Mouse (Mus musculus) spleen, postnatal 36 days (tissue): Measurements from ENCODE around the gene Tsc22d1.
A peak's percentile ranks its signal among the peaks of the same experiment; 100 is the strongest.

ENCODE experiments used
- DNase-seq, 2 experiments: peaks; one replicate each; pipeline ENCODE4 v3.0.0; 2022; ENCODE audit warnings: low spot score in 2 of 2, mixed read lengths in 1 of 2

Tsc22d1 gene

DNA sequence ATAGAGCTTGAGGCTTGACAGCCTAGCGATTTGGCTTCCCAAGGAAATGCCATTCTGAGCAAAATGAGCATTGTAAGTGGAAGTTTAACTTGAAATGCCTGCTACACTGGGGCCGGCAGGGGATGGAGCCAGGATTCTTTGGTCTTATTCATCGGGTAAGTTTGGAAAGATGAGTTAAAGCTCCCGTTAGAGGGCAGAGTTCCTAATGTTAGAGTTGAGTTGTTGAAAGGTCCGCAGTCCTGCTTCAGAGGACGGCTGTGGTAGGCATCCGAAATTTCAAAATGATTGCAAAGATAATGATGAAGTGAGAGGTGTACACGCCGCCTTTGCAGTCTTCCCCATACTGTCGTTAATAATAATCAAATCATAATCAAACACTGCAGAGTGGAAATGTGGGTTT is 27.4 kb downstream of the Tsc22d1 start:
- no peak for DNase-seq

DNA sequence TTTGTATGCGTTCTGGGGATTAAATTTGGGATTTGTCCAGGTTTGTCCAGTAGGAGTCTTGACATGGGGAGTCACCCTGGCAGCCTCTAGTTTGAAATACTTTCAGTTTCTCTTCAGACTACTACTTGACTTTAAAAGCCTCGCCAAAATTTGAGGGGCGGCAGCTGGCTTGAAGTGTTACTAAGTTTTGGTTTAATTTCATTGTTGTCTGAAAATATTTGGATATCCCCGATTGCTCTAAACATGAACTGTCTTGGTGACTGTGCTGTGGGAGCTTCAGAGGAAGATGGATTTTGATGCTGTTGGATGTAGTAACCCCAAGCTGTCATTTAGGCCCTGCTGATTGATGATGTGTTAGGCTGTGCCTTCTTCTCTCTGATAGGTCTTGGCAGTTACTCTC is 34.2 kb downstream of the Tsc22d1 start:
- DNase-seq, result no peak

DNA sequence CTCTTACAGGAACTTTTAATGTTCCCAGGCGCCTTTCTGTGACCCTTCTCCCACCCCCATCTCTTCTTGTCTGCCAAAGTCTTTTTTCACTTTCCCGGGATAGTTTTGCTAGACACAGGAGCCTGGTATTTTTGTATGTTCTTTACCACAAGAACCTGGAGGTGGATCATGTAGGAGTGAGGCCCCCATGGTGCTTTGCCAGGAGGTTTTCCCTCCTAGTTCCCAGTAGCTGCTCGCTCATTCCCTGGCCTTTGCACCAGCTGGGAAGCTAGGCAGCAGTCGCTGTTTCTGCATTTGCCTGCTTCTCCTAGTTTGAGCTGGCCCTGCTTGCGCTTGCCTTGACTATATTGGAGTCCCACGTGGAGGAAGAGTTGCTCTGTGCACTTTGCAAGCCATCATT is 36.2 kb downstream of the Tsc22d1 start:
- no peak for DNase-seq

DNA sequence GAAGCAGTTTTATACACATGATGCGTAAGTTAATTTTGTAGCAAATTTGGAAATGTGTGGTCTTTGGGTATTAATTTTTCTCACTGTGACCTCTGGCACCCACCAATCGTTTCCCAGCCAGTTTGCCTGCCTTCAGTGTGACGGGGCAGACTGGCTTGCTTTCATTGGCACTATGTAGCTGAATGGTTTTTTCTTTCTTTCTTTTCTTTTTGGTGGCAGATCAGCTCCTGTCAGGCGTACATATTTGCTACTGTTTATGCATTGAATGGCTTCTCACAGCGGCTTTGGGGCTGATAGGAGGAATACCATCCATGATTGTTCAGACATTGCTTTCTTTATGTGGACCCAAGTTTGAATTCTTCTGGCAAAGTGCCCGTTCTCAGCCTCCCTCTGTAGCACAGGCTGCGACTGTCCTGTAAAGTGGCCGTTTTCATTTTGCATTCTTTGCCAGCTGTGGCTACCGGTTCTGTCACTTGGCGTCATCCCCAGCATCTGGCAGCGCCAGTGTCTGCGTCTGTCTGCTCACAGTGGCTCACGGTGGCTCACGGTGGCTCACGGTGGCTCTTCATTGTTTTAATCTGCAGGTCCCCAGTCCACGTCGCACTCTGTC is 38.1 kb downstream of the Tsc22d1 start:
- DNase-seq, result no peak

DNA sequence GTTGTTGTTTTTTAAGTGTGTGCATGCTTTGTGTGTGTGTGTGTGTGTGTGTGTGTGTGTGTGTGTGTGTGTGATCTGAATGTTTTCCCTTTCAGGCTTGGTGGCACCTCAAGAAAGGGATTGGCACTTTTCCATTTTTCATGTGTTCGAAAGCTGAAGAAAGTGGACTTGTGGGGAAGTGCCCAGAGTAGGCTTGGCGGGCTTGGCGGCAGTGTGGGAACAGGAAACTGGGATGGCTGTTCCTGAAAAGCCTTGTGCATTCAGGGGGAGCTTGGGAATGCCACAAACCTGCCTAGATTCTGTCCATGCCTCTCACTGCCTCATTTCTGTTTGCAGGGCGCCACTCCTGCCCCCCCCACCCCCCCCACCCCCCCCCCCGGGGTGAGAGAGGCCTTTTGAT is 39.9 kb downstream of the Tsc22d1 start:
- DNase-seq, result no peak

DNA sequence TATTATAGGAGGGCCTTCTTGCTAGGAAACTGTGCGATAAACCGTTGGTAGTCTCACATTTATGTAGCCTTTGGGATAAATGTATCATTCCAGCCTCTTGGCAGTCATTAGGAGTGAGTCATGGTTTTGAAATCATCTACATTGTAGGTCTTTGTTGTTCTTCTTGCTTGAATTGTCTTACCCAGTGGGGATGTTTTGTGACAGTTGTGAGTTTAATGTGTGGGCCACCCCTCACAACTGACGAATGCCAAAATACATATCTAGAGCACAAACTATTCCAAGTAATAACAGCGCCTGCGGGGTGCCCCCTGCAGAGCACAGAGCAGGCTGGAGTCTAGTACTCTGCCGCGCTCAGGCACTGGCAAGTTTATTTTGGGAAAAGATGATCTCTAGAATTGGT is 40.4 kb downstream of the Tsc22d1 start:
- no peak for DNase-seq

DNA sequence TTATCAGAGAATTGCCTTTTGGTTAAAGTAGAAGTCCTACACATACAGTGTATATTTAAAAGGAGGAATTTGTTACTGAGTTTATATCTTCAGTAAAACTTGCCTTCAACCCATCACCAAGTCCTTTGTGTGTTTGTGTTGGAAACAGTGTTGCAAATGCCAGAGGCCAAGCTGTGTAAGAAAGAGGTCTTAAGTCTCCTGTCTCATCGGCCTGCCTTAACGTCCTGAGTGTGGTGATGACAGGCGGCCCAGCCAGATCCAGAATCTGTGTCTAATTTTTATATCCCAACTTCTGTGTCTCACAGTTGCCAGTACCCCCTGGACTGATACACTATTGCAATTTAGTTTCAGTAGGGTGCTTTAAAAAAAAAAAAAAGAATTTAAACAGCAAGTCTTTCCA is 42.9 kb downstream of the Tsc22d1 start:
- DNase-seq, result no peak

DNA sequence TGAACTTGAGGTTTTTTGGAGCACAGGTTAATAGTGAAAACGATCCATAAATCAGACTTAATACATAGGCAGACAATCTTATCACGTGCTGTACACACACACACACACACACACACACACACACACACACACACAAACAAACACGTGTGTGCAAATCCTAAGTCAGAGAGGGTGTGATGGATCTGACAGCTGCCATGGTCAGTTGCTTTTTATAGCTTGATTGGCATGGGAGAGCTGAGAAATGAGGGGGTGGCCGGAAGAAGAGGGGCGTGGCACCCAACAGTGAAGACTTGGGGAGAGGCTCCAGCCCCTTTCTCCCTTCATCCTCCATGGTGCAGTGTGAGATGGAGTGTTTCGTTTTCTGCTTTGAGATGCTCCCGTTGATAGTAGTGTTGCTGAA is 45.4 kb downstream of the Tsc22d1 start:
- no peak for DNase-seq

DNA sequence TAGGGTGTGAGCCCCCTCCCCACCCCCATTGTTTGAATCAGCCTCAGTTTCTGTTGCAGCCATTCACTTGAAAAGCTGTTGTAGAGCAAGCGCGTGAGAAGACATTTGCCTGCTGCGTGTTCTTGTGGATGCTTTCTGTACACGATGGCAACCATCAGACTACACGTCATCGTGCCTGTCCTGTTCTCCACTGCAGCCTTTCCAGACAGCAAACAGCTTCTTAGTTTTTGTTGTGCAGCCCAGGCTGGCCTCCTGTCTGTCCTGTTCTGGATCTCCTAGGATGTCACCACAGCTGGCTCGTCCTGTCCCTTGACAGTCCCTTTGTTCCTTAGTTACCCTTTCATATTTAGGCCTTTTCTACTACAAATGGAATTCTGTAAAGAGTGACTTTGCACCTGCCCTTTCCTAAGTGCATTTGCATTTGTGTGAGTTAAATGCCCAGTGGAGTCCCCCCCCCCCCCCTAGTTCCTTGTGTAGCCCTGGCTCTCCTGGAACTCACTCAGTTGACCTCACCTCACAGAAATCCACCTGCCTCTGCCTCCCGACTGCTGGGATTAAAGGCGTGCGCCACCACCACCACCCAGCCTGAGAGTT is 46.5 kb downstream of the Tsc22d1 start:
- DNase-seq, result no peak

DNA sequence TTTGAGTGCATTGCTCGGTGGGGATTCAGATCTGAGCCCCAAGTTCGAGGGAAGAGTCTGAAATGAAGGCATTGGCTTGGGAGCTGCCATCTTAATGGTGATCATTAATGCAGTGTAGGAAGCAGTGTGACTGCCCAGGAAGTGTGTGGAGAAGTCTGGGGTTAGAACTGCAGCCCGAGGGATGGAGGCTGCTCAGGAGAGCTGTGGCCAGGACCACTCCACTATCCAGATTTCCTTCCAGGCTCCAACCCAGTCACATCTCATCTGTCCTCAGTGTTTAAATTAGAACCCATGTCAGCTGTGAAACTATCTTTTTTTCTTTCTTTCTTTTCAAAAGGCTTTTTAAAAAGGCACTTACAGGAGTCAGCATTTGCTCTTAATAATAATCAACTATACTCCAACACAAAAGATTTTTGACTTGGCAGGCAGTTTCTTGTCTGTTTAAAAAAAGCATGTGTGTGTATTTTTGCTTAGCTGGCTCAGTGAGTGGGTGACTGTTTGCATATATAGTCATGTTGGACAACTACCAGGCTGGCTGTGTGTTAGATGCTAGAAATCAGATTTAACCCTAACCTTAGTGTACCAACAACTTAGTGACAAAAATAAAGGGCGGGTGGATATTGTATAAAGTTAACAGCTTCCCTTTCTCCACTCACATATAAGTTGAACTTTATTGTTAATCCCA is 48.8 kb downstream of the Tsc22d1 start:
- DNase-seq, result no peak

DNA sequence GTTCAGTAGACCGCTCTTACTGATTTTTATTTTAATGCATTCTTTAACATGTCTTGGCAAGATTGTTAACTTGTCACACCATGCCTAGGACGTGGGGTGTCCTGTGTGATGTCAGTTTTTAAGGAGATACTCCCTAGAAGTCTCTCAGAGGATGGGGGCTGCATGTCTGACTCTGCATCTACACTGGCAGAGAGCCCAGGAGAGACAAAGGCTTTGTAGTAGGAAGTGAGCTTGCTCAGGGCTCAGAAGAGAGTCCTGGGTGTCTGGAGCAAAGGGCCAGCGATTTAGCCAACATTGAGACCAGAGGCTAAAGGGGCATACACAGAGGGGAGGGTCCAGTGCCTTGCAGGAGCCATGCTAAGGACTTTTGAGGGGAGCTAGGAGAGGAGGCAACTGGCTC is 50.2 kb downstream of the Tsc22d1 start:
- no peak for DNase-seq

DNA sequence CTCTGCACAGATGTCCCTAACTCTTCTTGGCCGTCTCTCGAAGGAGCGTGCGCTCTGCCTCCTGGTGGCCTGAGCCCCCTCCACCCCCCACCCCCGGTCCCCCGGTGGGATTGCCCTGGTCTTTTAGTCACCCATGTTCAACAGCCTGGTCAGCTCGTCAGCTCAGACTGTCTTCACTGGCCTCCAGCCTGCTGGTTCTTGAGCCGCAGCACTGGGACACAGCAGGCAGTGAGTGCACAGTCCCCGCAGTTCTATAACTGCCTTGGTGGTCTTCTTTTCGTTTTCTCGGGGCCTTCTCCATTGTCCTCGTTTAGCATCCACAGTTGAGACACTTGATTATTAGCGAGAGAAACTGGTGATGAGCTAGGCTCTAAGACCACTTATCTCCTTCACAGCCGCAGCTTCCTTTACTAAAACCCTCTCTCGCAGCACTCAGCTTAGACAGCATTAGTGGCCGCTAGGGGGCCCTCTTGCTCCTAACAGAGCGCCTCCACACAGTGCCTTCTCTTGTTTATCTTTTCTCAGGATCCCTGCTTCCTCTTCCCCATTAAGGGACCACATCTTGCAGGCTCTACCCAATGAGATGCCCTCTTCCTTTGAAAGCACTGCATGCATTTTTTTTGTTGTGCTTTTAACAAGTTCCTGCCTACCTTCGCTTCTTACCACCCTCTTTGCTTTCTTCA is 52.0 kb downstream of the Tsc22d1 start:
- DNase-seq, result peak; percentile 36 to 52

DNA sequence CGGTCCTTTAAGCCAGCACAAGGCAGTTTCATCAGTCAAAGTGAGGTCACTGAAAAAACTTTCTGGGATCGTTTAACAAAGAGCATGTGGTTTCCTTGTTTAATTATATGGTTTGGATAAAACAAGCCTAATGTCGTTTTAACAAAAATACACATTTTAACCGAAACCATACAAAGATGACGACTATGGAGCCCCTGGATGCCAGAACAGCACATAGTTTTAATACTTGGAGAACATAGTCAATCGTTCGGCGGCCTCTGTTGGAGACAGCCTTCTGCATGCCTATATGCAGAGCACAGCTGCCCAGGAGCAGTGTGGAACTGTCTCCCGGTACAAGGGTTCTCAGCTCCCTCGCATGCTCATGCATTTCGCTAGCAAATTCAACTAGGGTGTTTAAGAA is 53.2 kb downstream of the Tsc22d1 start:
- no peak for DNase-seq

DNA sequence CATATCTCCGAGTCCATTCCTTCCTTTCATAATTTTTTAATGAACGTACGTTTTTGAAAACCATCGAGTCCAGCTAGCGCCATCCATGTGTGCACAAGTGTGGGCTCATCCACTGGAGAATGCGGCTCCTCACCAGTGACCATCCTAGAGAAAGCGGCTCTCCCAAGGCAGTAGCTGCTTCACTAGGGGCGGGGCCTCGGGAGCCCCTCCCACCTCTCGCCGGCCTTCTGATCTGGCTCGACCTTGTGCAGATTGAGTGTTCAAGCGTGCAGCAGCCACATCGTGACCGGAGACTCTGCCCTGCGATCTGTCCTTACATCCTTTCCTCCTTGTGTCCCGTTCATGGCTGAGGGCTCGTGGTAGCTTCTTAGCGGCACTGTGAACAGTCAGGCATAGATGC is 56.5 kb downstream of the Tsc22d1 start:
- no peak for DNase-seq

DNA sequence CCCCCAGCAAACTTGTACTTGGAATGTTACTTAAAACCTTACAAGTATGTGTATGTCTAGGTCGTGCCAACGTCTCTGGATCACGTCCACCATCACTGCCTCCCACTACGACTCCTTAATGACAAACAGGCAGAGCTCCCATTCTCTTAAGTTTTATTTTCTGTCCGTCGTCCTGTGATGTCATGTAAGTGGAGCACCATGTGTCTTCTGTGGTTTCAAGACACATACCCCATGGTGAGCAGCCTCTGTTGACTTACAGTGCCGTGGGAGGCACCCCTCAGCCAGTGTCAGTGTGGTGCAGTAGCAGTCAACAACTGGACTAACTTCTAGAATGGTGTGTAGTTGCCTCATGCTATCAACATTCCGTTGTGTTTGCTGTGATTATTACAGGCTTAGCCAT is 57.7 kb downstream of the Tsc22d1 start:
- DNase-seq, result no peak

DNA sequence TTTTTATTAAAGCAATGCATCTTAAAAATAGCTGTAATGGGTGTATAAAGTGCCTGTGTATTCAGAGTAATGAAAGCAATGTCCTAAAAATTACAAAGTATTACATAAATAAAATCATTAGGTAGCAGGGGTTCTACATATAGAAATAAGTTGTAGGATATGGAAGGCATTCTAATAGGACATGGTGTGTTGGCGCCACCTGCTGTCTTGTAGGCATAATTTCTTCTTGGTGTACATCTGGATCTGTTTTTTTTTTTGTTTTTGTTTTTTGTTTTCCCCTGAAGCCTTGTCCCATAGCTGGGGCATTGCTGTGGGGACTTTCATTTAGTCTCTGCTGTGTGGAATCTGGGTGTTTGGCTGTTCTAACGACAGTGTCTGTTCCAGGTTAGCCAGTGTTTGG is 58.6 kb downstream of the Tsc22d1 start:
- peak; percentile 10 to 39 for DNase-seq

DNA sequence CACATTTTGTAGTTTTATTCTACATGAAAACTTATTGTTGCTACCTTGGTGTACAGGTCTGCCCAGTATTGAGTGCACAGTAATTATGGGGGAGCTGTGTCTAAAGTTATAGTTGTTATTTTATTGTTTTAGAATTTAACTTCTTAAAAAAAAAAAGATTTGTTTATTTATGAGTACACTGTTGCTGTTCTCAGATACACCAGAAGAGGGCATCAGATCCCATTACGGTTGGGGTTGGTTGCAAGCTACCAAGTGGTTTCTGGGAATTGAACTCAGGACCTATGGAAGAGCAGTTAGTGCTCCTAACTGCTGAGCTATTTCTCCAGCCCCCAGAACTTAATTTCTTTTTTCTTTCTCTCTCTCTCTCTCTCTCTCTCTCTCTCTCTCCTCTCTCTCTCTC is 59.4 kb downstream of the Tsc22d1 start:
- no peak for DNase-seq

DNA sequence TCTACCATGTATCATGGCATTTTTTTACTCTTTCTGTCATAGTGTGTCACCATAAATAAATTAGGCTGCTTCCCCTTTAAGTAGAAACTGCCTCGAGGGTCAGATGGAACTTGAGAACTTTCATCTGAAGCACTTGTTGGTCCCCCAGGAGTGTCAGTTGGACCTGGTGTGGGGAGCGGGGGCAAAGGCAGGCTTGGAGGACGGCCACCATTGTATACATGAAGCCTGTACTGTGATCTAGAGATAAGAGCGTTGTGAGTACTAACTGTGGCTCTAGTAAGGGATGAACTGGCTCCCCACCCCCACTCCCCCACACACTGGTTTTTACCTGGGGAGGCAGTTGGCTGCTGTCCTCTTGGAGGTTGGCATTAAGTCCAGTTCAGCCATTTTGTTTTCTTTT is 62.0 kb downstream of the Tsc22d1 start:
- DNase-seq, result no peak

DNA sequence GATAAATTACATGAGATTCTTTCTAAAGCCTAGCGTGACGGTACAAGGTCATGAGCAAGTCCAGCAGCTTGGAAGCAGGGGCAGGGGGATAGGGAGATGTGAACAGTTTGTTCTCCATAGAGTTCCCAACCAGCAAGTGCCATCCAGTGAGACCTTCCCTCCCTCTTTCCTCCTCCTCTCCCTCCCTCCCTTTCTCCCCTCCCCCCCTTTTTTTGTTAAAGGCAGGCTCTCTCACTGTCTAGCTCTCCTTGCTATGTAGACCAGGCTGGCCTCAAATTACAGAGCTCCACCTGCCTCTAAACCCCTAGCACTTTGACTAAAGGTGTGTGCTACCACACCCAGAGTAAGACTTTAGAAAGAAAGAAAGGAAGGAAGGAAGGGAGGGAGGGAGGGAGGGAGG is 63.3 kb downstream of the Tsc22d1 start:
- DNase-seq, result no peak

DNA sequence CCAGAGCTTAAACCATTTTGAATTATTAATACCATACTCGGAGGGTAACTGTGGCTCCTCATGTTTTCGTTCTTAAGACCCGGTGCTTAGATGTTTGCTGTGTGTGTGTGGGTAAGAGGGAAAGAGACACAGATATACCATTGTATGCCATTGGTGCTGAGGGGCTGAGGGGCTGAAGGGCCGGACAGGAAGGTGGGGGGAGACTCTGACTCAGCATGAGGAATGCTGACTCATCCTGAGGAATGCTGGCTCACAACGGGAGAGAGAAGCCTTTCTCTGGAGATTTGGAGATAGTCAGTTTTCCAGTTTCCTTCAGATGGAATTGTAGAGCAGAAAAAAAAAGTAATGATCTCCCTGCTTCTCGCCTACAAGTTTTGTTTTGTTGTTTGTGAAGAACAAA is 63.9 kb downstream of the Tsc22d1 start:
- DNase-seq, result no peak

DNA sequence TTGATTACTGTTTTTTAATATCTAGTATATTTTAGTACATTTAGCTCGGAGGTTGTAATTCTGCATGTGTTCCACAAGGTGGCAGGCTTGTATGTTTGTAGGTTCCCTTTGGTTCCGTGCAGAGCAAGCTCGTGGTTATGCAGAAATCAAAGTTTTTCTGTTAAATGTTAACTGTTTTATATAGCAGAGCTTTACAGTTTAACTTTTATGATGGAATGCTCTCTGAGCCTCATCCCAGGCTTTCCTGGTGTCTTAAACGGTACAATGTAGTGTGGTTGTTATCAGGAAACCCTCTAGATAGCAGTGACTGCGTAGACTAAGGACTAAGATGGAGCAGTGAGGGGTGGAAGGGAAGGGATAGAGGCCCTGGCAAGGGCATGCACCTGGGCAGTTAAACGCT is 65.1 kb downstream of the Tsc22d1 start:
- no peak for DNase-seq

DNA sequence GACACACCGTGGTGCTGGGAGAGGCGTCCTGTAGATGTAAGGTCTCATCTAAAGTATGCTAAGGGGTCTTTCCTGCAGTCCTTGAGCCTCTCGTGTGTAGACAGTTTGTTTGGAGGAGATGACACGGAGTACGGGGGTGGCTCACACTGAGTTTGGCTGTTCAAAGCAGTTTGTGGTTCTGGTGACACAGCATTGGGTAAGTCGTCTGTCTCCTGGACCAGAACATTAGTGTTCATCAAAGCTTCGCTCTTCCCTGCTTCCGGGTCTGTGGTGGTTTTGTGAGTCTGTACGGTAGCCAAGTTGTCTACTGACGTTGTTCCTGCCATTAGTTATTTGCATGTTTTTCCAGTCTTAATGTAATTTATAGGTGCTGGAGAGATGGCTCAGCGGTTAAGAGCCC is 65.7 kb downstream of the Tsc22d1 start:
- no peak for DNase-seq

DNA sequence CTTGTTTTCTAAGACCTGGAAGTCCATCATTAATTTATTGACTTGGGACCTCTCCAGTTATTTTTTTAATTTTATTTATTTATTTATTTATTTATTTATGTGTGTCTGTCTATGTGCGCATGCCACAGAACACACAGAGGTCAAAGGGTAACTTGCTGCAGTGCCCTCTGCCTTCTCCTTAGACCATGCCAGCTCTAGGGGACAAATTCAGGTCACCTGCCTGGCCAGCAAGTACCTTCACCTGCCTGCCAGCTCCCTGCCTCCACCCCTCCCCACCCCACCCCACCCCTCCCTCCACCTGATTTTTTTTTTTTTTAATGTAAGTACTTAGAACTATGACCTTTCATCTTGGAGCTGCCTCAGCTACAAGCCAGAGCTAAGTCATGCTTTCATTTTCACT is 68.9 kb downstream of the Tsc22d1 start:
- no peak for DNase-seq
